Mouse (Mus musculus) megakaryocyte progenitor cell, adult 5-6 weeks (primary cell): ENCODE results near the gene 1700029I15Rik. TPM values are rescaled to one million over a fixed set of nuclear protein-coding genes. Genes with fewer than 3 reads are reported as not detected.
"Not testable (repeated sequence)": the region's sequence is repeated elsewhere in the genome, so short reads cannot be mapped to it uniquely, and the experiment has no call there.

Experiments used
- ATAC-seq: replicated peaks from 2 replicates; pipeline ENCODE4 v1.8.0; 2016; ENCODE audit warnings: mild to moderate bottlenecking, moderate TSS enrichment, inconsistent platforms; ENCODE audit not compliant: poor library complexity
- total RNA-seq, 2 experiments: library from RNA; stranded (forward) in 1 of 2; stranded (reverse) in 1 of 2; fragments of 157-497, 149-512 nt in 1 of 2; fragments of 200-1000 nt in 1 of 2; gene quantifications; 2 replicates each; pipeline versions ENCODE4 v1.2.3 to v1.2.4; 2015 to 2017

The 1700029I15Rik gene
- total RNA-seq, 2 experiments from 2014 or later, result 1.6 to 2.5 TPM

GRCm38 (mm10) chr2:92390206-92390930 lies 8.0 kb downstream of the 1700029I15Rik start:
- ATAC-seq, result peak; percentile 27; the same call in 1 of the 2 replicates

DNA sequence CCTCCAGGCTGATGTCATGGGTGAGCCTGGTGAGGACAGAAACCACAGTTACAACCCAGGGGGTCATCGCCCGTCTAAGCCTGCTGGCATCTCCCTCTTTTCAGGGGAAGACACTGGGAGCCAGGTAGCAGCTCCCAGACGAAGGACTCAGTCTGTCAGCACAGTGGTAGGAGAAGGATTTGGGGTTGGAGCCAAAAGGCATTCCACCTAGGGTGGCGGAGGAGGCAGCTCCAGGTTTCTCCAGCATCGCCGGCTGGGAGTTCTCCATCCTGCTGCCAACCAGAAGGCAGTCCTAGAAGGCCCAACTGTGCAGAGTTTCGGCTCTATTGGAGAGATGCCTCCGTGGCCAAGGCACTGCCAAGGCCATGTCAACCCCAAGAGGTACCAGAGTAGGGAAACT lies 8.8 kb downstream of the 1700029I15Rik start:
- no peak for ATAC-seq

GRCm38 (mm10) chr2:92391703-92392317 lies 9.5 kb downstream of the 1700029I15Rik start:
- ATAC-seq, result no peak

DNA sequence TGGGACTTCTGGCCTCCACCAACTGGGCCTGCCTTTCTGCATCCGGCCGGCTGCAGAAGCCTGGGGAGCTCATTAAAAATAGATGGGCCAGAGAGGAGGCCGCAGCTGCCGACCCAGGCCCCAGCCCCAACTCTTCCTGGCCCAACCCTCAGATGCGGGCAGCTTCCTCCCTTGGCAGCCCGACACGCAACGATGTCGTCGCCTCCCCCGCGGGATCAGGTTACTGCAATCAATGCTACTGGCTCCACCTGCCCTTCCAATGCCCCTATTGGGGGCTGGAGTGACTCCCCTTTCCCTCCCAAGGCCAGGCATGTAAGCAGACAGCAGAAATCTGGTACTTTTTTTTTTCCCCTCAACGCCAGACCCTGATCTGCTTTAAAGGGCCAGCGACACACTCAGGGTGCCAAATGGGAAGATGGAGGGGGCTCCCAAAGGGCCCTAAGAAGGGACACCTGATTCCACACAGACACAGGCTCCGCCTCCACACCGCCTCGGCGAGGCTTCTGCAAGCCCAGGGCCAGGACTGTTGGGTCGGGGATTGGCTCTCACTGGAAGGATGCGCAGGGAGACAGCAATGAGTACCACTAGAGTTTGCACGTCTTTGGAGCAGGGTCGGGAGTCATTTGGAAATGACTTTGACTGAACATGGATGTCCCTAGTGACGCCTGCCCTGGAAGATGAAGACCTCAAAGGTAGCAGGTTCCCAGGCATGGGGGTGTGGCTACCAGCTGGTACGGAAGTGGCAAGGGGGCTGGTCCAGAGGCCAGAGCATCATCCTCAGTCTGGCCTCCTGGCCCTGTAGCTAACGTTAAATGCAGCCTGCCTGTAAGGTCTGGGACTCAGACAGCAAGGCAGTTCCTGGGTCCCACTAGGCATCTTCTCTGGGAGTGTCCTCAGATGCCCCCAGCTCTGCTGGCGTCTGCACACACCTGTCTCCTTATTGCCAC lies 10.3 kb downstream of the 1700029I15Rik start:
- ATAC-seq, result no peak

DNA sequence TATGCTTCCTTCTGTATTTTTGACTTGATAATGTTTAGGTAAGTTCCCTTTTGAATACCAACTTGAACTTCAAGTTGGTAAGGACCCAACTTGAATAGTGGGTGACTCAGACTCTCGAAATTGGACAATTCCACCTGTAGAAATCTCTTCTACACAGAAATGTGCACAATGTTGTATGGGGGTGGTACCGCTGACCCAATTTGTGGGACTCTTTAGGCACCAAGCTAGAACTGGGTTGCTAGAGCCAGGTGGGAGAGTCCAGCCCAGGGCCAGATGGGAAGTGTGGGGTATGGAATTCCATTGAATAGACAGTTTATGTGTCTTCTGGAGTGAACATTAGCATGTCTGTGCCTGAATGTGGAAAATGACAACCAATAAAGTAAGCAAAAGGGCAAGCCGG lies 13.2 kb downstream of the 1700029I15Rik start:
- ATAC-seq, result no peak

GRCm38 (mm10) chr2:92397436-92397835 lies 15.1 kb downstream of the 1700029I15Rik start:
- ATAC-seq, result no peak

DNA sequence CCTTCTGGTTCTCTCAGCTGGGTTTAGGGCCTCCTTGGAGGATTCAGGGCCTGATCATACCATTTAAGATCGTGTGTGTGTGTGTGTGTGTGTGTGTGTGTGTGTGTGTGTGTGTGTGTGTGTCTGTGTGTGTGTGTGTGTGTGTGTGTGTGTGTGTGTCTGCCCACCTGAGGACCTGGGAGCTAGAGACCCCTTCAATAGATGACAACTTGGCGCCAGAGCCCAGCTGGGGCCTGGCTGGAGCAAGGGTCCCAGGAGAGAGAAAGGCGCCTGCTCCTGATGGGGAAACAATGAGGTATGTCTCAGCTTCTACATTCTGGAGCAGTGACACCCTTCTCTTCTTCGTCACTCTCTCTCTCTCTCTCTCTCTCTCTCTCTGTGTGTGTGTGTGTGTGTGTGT lies 17.5 kb downstream of the 1700029I15Rik start:
- not testable (repeated sequence) for ATAC-seq

DNA sequence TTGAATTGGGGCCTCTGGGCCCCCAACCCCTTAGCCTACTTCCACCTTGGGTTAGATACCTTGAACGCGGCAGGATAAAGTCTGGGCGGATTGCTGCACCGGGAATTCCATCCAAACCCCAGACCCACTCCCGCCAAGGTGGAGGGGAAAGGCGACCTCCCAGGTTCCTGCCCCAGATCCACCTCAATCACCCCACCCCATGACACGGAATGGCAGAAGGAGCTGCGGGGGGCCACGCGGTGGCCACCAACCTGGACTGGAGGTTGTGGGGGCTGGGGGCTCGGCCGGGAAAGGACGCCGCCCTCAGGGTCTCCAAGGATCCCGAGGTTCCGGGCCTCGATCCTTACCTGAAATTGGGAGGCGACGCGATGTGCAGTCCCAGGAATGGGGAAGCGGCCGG lies 18.3 kb downstream of the 1700029I15Rik start:
- ATAC-seq, result no peak

DNA sequence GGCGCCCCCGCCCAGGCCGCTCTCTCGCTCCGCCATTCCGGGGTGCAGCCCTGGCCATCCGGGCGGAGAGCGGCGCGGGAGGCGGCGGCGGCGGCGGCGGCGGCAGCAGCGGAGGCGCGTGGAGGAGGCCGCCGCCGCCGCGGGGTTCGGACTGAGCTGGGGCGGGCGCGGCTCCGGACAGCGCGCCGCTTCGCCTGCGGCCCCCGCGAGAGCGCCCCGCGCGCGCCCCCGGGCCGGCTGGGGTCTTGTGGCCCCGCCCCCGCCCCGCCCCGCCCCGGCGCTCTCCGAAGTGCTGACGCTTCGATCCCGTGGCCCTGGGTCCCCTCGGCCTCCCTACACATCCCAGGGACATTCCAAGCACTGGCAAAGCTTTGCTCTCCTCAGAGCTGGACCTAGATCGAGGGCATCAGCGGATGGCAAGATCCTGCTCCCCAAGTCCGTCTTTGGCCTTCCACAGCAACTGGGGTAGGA lies 18.8 kb downstream of the 1700029I15Rik start, which contains the start of gene Mapk8ip1:
Gene Mapk8ip1, minus strand, starts transcription at position 173 of the 471 bp plus-strand sequence.
- ATAC-seq, result peak; percentile 30; the same call in 1 of the 2 replicates

DNA sequence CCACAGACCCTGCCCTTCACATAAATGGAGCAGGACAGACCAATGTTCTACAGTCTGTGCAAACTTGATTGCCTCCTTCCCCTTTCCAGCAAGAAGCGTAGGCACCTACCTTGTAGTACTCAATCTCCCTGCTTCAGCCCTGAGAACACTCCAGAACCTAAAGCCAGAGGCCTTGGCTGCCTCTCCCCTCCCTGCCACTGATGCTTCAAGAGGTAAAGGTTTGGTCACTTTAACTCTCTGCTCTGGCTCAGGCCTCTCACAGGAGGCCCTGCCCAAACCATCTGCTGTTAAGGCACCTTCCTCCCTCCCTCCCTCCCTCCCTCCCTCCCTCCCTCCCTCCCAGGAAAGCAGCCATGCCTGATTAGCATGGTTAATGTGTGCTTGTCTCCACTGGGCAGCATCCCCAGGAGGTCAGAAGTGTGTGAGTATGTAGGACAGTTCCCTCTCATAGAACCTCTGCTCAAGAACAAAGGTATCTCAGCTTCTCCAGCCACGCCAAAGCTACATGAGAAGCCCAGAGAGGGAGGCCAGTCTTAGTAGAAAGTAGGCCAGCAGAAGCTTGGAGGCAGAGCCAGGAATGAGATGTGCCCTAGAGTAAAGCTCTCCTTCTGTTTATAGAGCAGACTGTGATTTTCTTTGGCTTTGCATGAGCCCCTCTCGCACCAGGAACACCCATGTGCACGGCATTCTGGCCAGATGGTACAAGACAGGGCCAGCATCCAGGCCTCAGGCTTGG lies 20.4 kb downstream of the 1700029I15Rik start:
- no peak for ATAC-seq

GRCm38 (mm10) chr2:92403776-92404319 lies 21.5 kb downstream of the 1700029I15Rik start:
- no peak for ATAC-seq

DNA sequence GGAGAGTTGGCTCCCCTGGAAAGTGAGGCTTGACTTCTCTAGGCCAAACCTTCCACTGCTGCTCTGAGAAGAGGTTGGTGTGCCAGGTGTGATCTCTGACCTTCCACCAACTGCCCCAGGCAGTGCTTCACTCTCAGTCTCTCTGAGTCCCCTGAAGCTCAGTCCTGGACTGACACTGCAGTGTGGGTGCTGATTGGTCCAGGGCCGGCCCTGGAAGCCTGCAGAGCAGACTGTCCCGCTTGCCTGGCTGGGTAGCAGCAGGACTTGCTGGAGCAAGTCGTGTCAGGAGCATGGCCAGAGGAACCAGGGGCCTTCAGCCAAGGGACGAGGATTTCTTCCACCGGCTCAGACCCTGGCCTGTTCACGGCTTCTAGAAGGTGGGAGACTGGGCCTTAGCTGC lies 22.4 kb downstream of the 1700029I15Rik start:
- no peak for ATAC-seq

- no peak for ATAC-seq
Observed at GRCm38 (mm10) chr2:92405687-92406086, 23.3 kb downstream of the 1700029I15Rik start.

DNA sequence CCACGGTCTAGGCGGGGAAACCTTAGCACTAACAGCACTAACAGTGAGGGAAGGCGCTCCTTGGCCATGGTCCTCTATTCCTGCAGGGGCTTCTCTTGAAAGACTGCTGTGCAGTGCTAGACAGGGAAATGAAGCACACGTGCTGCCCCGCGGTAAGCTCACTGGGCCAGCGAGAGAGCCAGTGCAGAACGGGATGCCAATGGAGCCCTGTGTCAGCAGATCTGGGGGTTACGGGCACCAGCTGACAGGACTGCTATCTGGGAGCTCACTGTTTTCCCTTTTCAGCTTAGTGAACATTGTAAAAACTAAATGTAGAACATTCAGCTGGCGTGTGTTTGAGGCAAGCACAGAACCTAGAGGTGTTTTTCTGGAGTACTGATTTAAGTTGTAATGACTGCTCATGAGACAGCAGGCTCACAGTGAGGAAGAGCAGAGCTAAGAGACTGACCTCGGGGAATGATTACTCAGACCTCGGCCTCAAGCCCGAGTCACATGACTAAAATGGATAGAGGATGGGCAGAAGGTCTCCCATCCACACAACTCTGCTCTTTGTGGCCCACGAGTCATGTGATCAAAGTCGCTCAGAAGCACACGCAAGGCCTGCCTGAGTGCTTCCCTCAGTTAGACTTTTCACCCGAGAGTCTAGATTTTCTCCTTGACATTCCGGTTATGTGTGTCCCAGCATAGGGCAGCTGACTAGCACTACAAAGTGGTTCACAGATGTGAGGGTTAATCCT lies 26.1 kb downstream of the 1700029I15Rik start:
- ATAC-seq, result no peak

DNA sequence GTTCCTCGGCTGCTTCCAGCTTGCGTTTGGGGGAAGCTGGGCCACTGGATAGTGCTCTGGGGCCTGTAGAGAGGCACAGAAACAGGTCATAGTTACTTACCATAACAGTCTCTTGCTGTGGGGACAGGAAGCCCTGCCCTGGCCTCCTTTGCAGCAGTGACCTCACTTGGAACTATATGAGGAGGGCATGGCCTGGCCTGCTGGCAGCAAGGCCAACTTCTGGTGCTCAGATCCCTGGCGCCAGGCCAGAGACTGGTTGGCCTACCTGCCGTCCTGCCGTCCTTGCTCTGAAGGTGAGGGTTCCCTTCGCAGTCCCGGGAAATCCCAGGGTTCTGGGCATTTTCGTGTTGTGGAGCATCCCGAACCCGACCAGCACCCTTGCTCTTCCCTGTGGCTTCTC lies 29.4 kb downstream of the 1700029I15Rik start:
- ATAC-seq, result no peak

DNA sequence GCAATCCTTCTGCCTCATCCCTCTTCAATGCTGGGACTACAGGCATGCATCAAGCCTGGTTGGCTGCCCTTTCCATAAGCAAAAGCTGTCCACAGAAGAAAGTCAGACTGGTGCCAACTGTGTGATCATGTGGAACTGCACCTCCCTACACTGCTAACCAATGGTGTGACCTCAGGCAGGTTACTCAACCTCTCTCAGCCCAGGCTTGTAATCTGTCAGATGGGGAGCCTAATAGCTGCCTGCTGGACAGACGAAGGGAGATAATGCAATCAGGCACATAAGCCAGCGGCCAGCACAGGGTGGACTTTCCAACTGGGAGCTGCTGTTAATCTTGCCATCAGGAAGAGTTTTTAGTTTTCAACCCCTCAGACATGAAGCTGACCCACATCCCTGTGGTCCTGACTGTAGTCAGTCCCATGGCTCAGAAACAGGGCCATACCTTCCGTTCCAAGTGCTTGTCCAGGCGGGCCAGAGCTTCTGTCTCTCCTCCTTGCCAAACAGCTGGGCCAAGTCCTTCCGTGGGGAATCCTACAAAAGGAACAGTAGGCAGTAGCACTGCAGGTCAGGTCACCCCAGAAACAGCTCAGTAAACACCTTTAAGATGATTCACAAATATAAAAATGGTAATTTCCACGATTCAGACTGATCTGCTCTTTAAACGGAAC lies 39.5 kb downstream of the 1700029I15Rik start:
- ATAC-seq, result no peak

DNA sequence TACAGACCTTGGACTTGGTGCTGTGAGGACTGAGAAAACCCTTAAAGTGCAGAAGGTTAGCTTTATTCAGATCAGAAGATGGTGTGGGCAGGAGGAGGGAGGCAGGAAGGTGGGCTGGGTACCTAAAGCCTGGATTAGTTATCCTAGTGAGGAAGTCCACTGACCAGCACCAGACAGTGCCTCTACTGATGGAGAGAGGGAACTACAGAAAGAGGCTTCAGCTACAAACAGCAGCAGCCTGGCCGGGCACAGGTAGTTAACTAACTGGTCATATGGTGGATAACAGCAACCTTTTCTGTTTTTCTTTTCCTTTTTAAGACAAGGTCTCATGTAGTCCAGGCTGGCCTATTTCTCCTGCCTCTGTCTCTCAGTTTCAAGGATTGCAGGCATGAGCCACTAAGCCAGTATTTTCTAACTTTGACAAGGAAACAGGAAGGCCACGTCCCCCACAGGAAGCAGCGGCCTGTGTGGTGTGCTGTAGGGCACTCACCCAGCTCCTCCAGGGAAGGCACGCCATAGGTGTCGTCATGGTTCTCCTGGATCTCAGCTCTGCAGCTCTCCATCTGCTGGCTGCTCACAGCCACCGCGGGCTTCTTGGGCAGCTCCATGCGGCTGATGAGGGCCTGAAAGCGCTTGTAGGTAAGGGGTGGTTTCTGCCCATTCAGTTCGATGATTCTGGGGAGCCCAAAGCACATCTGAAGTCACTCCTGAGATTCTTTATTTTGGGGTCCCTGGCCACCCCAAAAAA lies 40.2 kb downstream of the 1700029I15Rik start:
- ATAC-seq, result peak; percentile 82

DNA sequence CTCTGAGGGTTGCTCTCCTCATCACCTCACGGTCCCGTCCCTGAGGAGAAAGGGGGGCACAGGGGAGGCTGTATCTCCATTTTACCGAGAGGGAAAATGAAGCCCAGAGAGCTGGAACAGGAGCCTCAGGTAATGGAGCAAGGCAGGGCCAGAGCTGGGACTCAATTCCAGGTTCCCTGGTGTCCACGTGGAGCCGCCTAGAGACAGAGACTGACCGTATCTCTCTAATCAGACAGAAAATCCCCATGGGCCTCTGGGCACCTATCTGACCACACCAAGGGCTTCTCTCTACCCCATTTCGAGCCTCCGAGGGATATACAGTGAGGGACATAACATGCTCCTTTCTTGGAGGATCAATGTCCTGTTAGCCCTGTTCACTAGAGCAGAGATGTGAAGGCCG lies 40.8 kb downstream of the 1700029I15Rik start:
- ATAC-seq, result no peak
